Mouse (Mus musculus): ENCODE measurements around the gene Nt5dc3. TPM values are rescaled to one million over a fixed set of nuclear protein-coding genes. Genes with fewer than 3 reads are reported as not detected.

The Nt5dc3 gene
- polyA plus RNA-seq, 1 experiment, result 47.7 TPM

GRCm38 (mm10) chr10:86762384-86762730, 16.4 kb upstream of the Nt5dc3 start:
- no peak for DNase-seq (ENCODE audit: low read depth)
- TF ChIP-seq CTCF (IDR thresholded peaks at IDR 0.05; ENCODE audit: borderline replicate concordance, extremely low read depth, insufficient read depth, insufficient read length), result no peak
- no peak for TF ChIP-seq POLR2A (IDR thresholded peaks at IDR 0.05; ENCODE audit: borderline replicate concordance, extremely low read depth, insufficient read depth, insufficient read length, poor library complexity, severe bottlenecking)

GRCm38 (mm10) chr10:86763672-86764071, 15.1 kb upstream of the Nt5dc3 start, which contains the start of gene Gm49358:
Gene Gm49358 (plus strand): TSS chr10:86763972.
- DNase-seq (ENCODE audit: low read depth), result no peak
- TF ChIP-seq CTCF (IDR thresholded peaks at IDR 0.05; ENCODE audit: borderline replicate concordance, extremely low read depth, insufficient read depth, insufficient read length) (no peak), POLR2A (IDR thresholded peaks at IDR 0.05; ENCODE audit: borderline replicate concordance, extremely low read depth, insufficient read depth, insufficient read length, poor library complexity, severe bottlenecking) (no peak)

GRCm38 (mm10) chr10:86765344-86765966, 13.3 kb upstream of the Nt5dc3 start:
- DNase-seq (ENCODE audit: low read depth), result no peak
- no peak for TF ChIP-seq POLR2A (IDR thresholded peaks at IDR 0.05; ENCODE audit: borderline replicate concordance, extremely low read depth, insufficient read depth, insufficient read length, poor library complexity, severe bottlenecking)
- no peak for TF ChIP-seq CTCF (IDR thresholded peaks at IDR 0.05; ENCODE audit: borderline replicate concordance, extremely low read depth, insufficient read depth, insufficient read length)

GRCm38 (mm10) chr10:86769216-86769615, 9.6 kb upstream of the Nt5dc3 start:
- no peak for DNase-seq (ENCODE audit: low read depth)

GRCm38 (mm10) chr10:86769797-86770196, 9.0 kb upstream of the Nt5dc3 start:
- DNase-seq (ENCODE audit: low read depth), result peak; percentile 80
- TF ChIP-seq CTCF (IDR thresholded peaks at IDR 0.05; ENCODE audit: borderline replicate concordance, extremely low read depth, insufficient read depth, insufficient read length) (no peak), POLR2A (IDR thresholded peaks at IDR 0.05; ENCODE audit: borderline replicate concordance, extremely low read depth, insufficient read depth, insufficient read length, poor library complexity, severe bottlenecking) (no peak)

More at GRCm38 (mm10) chr10:86769216-86769615, 9.6 kb upstream of the Nt5dc3 start:
- TF ChIP-seq CTCF (IDR thresholded peaks at IDR 0.05; ENCODE audit: borderline replicate concordance, extremely low read depth, insufficient read depth, insufficient read length) (no peak), POLR2A (IDR thresholded peaks at IDR 0.05; ENCODE audit: borderline replicate concordance, extremely low read depth, insufficient read depth, insufficient read length, poor library complexity, severe bottlenecking) (no peak)

GRCm38 (mm10) chr10:86771701-86772100, 7.1 kb upstream of the Nt5dc3 start:
- TF ChIP-seq POLR2A (IDR thresholded peaks at IDR 0.05; ENCODE audit: borderline replicate concordance, extremely low read depth, insufficient read depth, insufficient read length, poor library complexity, severe bottlenecking) (no peak), CTCF (IDR thresholded peaks at IDR 0.05; ENCODE audit: borderline replicate concordance, extremely low read depth, insufficient read depth, insufficient read length) (no peak)

GRCm38 (mm10) chr10:86772231-86772631, 6.6 kb upstream of the Nt5dc3 start:
- peak; percentile 50 for DNase-seq (ENCODE audit: low read depth)
- no peak for TF ChIP-seq CTCF (IDR thresholded peaks at IDR 0.05; ENCODE audit: borderline replicate concordance, extremely low read depth, insufficient read depth, insufficient read length)
- no peak for TF ChIP-seq POLR2A (IDR thresholded peaks at IDR 0.05; ENCODE audit: borderline replicate concordance, extremely low read depth, insufficient read depth, insufficient read length, poor library complexity, severe bottlenecking)

More at GRCm38 (mm10) chr10:86771701-86772100, 7.1 kb upstream of the Nt5dc3 start:
- DNase-seq (ENCODE audit: low read depth), result no peak

GRCm38 (mm10) chr10:86773360-86773759, 5.4 kb upstream of the Nt5dc3 start:
- TF ChIP-seq CTCF (IDR thresholded peaks at IDR 0.05; ENCODE audit: borderline replicate concordance, extremely low read depth, insufficient read depth, insufficient read length) (no peak), POLR2A (IDR thresholded peaks at IDR 0.05; ENCODE audit: borderline replicate concordance, extremely low read depth, insufficient read depth, insufficient read length, poor library complexity, severe bottlenecking) (no peak)
- DNase-seq (ENCODE audit: low read depth), result no peak

GRCm38 (mm10) chr10:86776281-86776680, 2.5 kb upstream of the Nt5dc3 start:
- DNase-seq (ENCODE audit: low read depth), result no peak

GRCm38 (mm10) chr10:86777614-86778319, 1.0 kb upstream of the Nt5dc3 start:
- no peak for DNase-seq (ENCODE audit: low read depth)
- TF ChIP-seq POLR2A (IDR thresholded peaks at IDR 0.05; ENCODE audit: borderline replicate concordance, extremely low read depth, insufficient read depth, insufficient read length, poor library complexity, severe bottlenecking) (no peak), CTCF (IDR thresholded peaks at IDR 0.05; ENCODE audit: borderline replicate concordance, extremely low read depth, insufficient read depth, insufficient read length) (no peak)

More at GRCm38 (mm10) chr10:86776281-86776680, 2.5 kb upstream of the Nt5dc3 start:
- no peak for TF ChIP-seq POLR2A (IDR thresholded peaks at IDR 0.05; ENCODE audit: borderline replicate concordance, extremely low read depth, insufficient read depth, insufficient read length, poor library complexity, severe bottlenecking)
- no peak for TF ChIP-seq CTCF (IDR thresholded peaks at IDR 0.05; ENCODE audit: borderline replicate concordance, extremely low read depth, insufficient read depth, insufficient read length)

- TF ChIP-seq POLR2A (IDR thresholded peaks at IDR 0.05; ENCODE audit: borderline replicate concordance, extremely low read depth, insufficient read depth, insufficient read length, poor library complexity, severe bottlenecking) (no peak), CTCF (IDR thresholded peaks at IDR 0.05; ENCODE audit: borderline replicate concordance, extremely low read depth, insufficient read depth, insufficient read length) (no peak)
- peak; percentile 55 for DNase-seq (ENCODE audit: low read depth)
Measured at GRCm38 (mm10) chr10:86779117-86779755, 431 bp downstream of the Nt5dc3 start.
